Mouse (Mus musculus) heart, embryonic 10.5 days (tissue): Measurements from ENCODE around the gene Mettl27. TPM values are rescaled to one million over a fixed set of nuclear protein-coding genes. Genes with fewer than 3 reads are reported as not detected.

Source experiments
- DNase-seq: peaks from one replicate; pipeline ENCODE4 v3.0.0-alpha.2; 2017; ENCODE audit warnings: low spot score
- H3K27ac ChIP-seq: fragments of 300-500 bp; sonication (generic); 2 replicates; pipeline ENCODE4 v1.5.1; 2016; ENCODE audit warnings: mild to moderate bottlenecking
- H3K27me3 ChIP-seq: fragments of 300-500 bp; sonication (generic); 2 replicates; pipeline ENCODE4 v1.6.1; 2016; ENCODE audit warnings: mild to moderate bottlenecking; ENCODE audit not compliant: poor library complexity, insufficient read depth, severe bottlenecking
- H3K36me3 ChIP-seq: fragments of 300-500 bp; sonication (generic); 2 replicates; pipeline ENCODE4 v1.6.1; 2016; ENCODE audit warnings: mild to moderate bottlenecking, moderate library complexity
- H3K4me1 ChIP-seq: fragments of 300-500 bp; sonication (generic); 2 replicates; pipeline ENCODE4 v1.6.1; 2016; ENCODE audit warnings: mild to moderate bottlenecking
- H3K4me3 ChIP-seq: fragments of 300-500 bp; sonication (generic); 2 replicates; pipeline ENCODE4 v1.5.1; 2016; ENCODE audit warnings: mild to moderate bottlenecking, moderate library complexity
- H3K9me3 ChIP-seq: fragments of 300-500 bp; sonication (generic); 2 replicates; pipeline ENCODE4 v1.6.1; 2016; ENCODE audit warnings: mild to moderate bottlenecking, moderate library complexity
- WGBS: fragments of 180-500 bp; shearing (Covaris S2); methylation state at CpG from one replicate; pipeline ENCODE4 v1.1.7; 2016; 5-methylcytosine and 5-hydroxymethylcytosine counted together
- polyA plus RNA-seq: library from polyadenylated mRNA; unstranded; fragments of >200 nt; fragmentation: Nextera tagmentation; extraction: Ambion mirVana; gene quantifications from 2 replicates; pipeline ENCODE4 v1.2.1, GENCODE M21; 2016

Mettl27 gene
- polyA plus RNA-seq, 1 experiment from 2014 or later: 12.1 TPM

DNA sequence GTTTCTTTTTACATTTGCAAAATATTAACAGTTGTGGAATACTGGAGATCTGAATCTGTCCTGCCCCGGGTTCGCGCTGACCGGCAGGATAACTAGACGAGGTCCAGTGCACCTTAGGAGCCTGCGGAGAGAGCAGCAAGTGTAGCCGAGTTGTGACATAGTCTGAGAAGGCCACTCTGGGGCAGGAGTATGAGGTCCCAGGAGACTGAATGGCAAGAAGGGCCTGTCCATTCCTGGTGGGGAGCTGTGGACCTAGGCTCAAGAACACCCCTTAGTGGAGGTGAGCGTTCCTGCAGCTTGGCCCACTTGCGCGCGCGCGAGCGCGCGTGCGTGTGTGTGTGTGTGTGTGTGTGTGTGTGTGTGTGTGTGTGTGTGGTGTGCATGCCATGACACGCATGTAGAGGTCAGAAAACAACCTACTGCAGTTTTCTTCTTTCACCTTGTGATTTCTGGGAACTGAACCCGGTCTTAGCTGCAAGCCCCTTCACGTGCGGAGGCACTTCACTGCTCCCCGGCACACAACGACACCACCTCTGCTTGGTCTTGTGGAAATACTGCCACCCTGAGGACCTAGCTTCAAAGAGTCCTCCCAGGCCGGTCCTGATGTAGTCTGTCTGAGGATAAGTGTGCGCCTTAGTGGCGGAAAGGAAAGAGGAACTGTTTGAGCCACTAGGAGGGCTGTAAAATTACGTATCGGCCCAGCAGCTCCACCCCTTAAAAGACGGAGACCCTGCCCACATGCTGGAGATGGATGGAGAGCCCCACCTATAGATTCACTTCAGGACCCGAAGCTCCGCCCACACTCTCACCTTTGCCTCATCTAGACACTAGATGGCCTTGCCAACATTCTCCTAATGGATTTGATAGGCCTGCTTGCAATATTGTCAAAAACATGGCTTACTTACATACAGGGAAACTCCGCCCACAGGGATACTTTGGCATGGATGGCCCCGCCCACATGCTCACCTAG is 34.0 kb downstream of the Mettl27 start:
- DNase-seq: peak; percentile 86
- H3K4me1 ChIP-seq: peaks cover 16% of the 10 kb centered on the region
- H3K36me3 ChIP-seq: no peaks in the 10 kb centered on the region
- peaks cover 23% of the 10 kb centered on the region for H3K27me3 ChIP-seq
- H3K9me3 ChIP-seq: no peaks in the 10 kb centered on the region
- H3K27ac ChIP-seq: no peak overlapping the region
- peak overlapping the region; percentile 52 for H3K4me3 ChIP-seq
- WGBS: 4% methylated on average over 33 of the region's 33 CpGs

GRCm38 (mm10) chr5:134967164-134967944 is 35.2 kb downstream of the Mettl27 start:
- no peak overlapping the region for H3K4me3 ChIP-seq
- H3K36me3 ChIP-seq: no peaks in the 10 kb centered on the region
- H3K4me1 ChIP-seq: peaks cover 16% of the 10 kb centered on the region
- H3K9me3 ChIP-seq: no peaks in the 10 kb centered on the region
- 60% methylated on average over 20 of the region's 20 CpGs for WGBS
- no peak overlapping the region for H3K27ac ChIP-seq
- DNase-seq: no peak
- peaks cover 23% of the 10 kb centered on the region for H3K27me3 ChIP-seq

DNA sequence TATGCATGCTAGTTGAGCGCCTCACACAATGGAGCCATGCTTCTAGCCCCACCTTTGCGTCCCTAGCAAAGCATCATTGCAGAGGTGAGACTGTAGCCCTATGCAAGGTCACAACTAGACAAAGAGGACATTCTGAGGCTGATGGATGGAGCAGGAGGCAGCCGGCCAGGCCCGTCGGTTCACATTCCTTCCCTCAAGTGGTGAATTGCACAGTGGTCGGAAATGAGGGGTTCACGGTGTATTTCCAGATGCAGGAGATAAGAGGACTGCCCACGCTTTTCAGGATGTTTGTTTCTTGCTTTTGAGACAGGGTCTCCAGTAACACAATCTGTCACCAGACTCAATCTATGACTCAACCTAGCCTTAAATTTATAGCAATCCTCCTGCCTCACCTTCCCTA is 38.5 kb downstream of the Mettl27 start:
- no peaks in the 10 kb centered on the region for H3K9me3 ChIP-seq
- DNase-seq: no peak
- peaks cover 21% of the 10 kb centered on the region for H3K4me1 ChIP-seq
- 54% methylated on average over 8 of the region's 8 CpGs for WGBS
- H3K27ac ChIP-seq: no peak overlapping the region
- no peak overlapping the region for H3K4me3 ChIP-seq
- no peaks in the 10 kb centered on the region for H3K36me3 ChIP-seq
- peaks cover 23% of the 10 kb centered on the region for H3K27me3 ChIP-seq

DNA sequence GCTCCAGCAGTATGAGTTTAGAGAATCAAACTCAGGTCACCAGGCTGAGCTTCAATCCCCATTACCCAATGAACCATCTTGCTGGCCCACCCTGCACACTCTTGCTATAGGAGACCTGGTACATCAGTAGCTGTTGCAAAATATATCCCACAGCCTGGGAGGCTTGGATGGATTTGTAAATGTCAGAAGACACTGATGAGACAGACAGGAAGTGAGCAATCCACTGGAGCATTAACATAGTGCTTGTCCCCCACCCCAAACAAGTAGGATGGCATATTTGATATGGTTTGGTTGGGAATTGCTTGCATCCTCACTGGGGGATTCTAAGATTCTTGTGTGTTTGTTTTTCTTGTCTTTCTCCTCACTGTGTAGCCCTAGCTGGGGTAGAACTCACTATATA is 40.9 kb downstream of the Mettl27 start:
- no peaks in the 10 kb centered on the region for H3K36me3 ChIP-seq
- no peak for DNase-seq
- H3K27me3 ChIP-seq: peaks cover 6% of the 10 kb centered on the region; the same call in 1 of the 2 replicates
- H3K4me3 ChIP-seq: no peak overlapping the region
- no peak overlapping the region for H3K27ac ChIP-seq
- H3K9me3 ChIP-seq: no peaks in the 10 kb centered on the region
- peaks cover 16% of the 10 kb centered on the region for H3K4me1 ChIP-seq

DNA sequence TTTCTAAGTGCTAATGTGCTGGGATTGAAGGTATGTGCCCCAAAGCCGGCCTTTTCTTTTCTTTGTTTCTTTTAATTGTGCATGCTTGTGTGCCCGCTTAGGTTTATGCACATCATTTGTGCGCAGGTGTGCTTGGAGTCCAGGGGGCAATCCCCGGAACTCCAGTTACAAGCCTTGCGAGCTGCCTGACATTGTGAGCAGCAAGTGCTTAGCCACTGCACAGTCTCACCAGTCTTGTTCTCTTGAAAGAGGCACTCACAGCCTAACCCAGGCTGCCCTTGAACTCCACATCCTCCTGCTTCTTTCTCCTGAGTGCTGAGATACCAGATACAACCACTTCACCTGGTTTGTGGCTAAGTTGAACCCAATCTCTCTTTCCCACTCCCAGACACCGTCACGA is 41.4 kb downstream of the Mettl27 start:
- no peak for DNase-seq
- no peaks in the 10 kb centered on the region for H3K36me3 ChIP-seq
- H3K27ac ChIP-seq: no peak overlapping the region
- no peak overlapping the region for H3K4me3 ChIP-seq
- no peaks in the 10 kb centered on the region for H3K9me3 ChIP-seq
- peaks cover 4% of the 10 kb centered on the region; the same call in 1 of the 2 replicates for H3K27me3 ChIP-seq
- H3K4me1 ChIP-seq: peaks cover 16% of the 10 kb centered on the region
- WGBS: 79% methylated on average over 7 of the region's 7 CpGs

DNA sequence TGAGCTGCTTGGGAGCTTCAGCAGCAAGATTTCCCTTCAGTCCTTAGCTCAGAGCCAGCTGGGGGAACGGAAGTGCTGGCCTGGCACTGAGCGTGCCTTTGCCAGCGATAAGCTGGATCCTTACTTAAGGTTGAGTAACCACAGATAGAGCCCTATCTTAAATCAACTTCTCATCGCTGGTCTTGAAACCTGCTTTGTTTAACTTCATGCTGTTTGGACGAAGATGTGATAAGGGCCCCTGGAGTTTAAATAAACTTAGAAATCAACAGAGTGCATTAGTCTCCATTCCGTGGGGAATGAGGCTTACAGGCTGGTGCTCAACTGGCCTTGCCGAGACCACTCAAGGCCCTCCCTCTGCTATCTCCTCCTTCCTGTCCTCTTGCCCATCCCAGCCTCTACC is 42.1 kb downstream of the Mettl27 start:
- Histone ChIP-seq H3K27me3 (no peaks in the 10 kb centered on the region), H3K27ac (peak overlapping the region; percentile 42; the same call in 1 of the 2 replicates), H3K4me3 (no peak overlapping the region), H3K9me3 (no peaks in the 10 kb centered on the region), H3K36me3 (no peaks in the 10 kb centered on the region), H3K4me1 (peaks cover 16% of the 10 kb centered on the region)
- DNase-seq: no peak
- 8% methylated on average over 7 of the region's 7 CpGs for WGBS

- Histone ChIP-seq H3K27ac (no peak overlapping the region), H3K4me3 (no peak overlapping the region), H3K4me1 (peaks cover 16% of the 10 kb centered on the region), H3K9me3 (no peaks in the 10 kb centered on the region), H3K36me3 (no peaks in the 10 kb centered on the region), H3K27me3 (no peaks in the 10 kb centered on the region)
- DNase-seq: no peak
- 52% methylated on average over 2 of the region's 2 CpGs for WGBS
Measured at GRCm38 (mm10) chr5:134974921-134975320, 42.8 kb downstream of the Mettl27 start.

DNA sequence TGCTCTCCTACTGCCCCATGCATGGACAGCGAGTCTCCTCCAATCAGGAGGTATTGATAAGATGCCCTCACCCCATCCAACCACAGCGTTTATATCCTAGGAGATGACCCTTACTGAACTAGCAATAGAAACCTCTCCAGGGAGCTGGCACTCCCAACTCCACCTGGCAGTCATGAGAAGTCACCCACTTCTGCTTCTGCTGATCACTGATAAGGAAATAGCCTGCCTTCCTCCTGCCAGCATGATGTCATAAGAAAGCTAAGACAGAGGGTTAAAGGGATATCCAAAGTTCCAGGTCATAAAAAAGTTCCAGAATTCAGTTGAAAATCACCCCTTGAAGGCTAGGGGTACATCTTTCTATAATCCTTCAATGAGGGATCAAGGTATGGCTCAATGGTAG is 44.0 kb downstream of the Mettl27 start:
- WGBS: 67% methylated on average over 2 of the region's 2 CpGs
- H3K4me3 ChIP-seq: no peak overlapping the region
- H3K9me3 ChIP-seq: no peaks in the 10 kb centered on the region

DNA sequence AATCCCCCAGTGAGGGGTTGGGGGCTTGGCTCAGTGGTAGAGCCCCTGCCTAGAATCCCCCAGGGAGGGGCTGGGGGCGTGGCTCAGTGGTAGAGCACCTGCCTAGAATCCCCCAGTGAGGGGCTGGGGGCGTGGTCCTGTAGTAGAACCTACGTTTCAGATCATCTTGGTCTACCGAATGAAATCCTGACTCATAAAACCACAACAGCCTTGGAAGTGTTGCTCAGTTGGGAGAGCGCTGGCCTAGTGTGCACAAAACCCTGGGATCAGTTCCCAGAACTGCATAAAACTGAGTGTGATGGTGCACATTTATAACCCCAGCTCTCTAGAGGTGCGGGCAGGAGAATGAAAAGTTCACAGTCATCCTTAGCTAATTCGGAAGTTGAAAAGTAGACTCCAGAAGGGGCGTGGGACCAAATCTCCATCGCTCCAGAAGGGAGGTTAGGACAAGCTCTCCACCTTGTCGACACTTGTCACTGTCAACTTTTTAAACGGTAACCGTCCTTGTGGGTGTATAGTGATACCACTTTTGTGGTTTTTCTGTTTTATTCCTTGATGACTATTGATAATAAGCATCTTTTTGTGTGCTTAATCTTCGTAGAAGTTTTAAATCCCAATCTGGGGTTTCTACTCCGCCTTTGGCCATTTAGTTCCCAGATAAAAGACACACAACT is 44.5 kb downstream of the Mettl27 start:
- Histone ChIP-seq H3K36me3 (no peaks in the 10 kb centered on the region), H3K4me1 (peaks cover 20% of the 10 kb centered on the region), H3K4me3 (no peak overlapping the region), H3K27me3 (no peaks in the 10 kb centered on the region), H3K27ac (no peak overlapping the region), H3K9me3 (no peaks in the 10 kb centered on the region)
- no peak for DNase-seq
- 73% methylated on average over 14 of the region's 14 CpGs for WGBS

More for the DNA sequence above, 44.0 kb downstream of the Mettl27 start:
- no peak overlapping the region for H3K27ac ChIP-seq
- no peaks in the 10 kb centered on the region for H3K36me3 ChIP-seq
- DNase-seq: no peak
- no peaks in the 10 kb centered on the region for H3K27me3 ChIP-seq
- H3K4me1 ChIP-seq: peaks cover 19% of the 10 kb centered on the region

DNA sequence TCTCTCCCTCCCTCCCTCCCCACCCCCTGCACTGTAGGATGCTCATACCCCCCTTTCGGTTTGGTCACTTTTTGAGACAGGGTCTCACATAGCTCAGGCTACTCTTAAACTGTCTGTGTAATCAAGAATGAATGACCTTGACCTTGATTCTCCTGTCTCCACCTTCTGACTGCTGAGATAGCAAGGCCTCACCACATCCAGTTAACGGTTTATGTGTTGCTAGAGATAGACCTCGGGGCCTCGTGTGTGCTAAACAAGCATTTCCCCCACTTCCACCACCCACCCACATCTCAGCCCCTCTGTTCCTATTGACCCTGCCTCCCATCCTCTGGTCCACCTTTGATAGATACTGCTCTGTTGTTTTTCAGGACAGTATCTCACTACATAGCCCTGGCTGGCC is 45.7 kb downstream of the Mettl27 start:
- DNase-seq: no peak
- WGBS: 55% methylated on average over 4 of the region's 4 CpGs
- H3K27me3 ChIP-seq: no peaks in the 10 kb centered on the region
- H3K4me3 ChIP-seq: no peak overlapping the region
- no peaks in the 10 kb centered on the region for H3K36me3 ChIP-seq
- no peak overlapping the region for H3K27ac ChIP-seq
- peaks cover 20% of the 10 kb centered on the region for H3K4me1 ChIP-seq
- no peaks in the 10 kb centered on the region for H3K9me3 ChIP-seq

- 39% methylated on average over 10 of the region's 10 CpGs for WGBS
- Histone ChIP-seq H3K36me3 (no peaks in the 10 kb centered on the region), H3K9me3 (no peaks in the 10 kb centered on the region)
Measured at GRCm38 (mm10) chr5:134981149-134981548, 49.0 kb downstream of the Mettl27 start.

GRCm38 (mm10) chr5:134983111-134983510 is 50.9 kb downstream of the Mettl27 start:
- DNase-seq: no peak
- no peaks in the 10 kb centered on the region for H3K36me3 ChIP-seq
- no peaks in the 10 kb centered on the region for H3K9me3 ChIP-seq
- peaks cover 33% of the 10 kb centered on the region for H3K4me1 ChIP-seq
- no peak overlapping the region for H3K27ac ChIP-seq
- WGBS: 94% methylated on average over 1 of the region's 1 CpGs
- peaks cover 50% of the 10 kb centered on the region for H3K27me3 ChIP-seq
- H3K4me3 ChIP-seq: no peak overlapping the region

More at GRCm38 (mm10) chr5:134981149-134981548, 49.0 kb downstream of the Mettl27 start:
- Histone ChIP-seq H3K4me3 (no peak overlapping the region), H3K27ac (no peak overlapping the region), H3K4me1 (peaks cover 23% of the 10 kb centered on the region), H3K27me3 (peaks cover 30% of the 10 kb centered on the region)
- DNase-seq: no peak
